Mouse (Mus musculus): ENCODE measurements at regions not wholly inside any gene's neighbourhood (a gene's known extent, or its start where the extent isn't known, plus 50 kb on each side); places are given as distances from the start of the nearest gene placed in this dataset.

- DNase-seq (ENCODE audit: low spot score in 2 of 2) = no peak
Observed at GRCm38 (mm10) chr6:141027353-141027752, 221.7 kb upstream of the Pde3a start.

GRCm38 (mm10) chr6:141027787-141028186 is 221.3 kb upstream of the Pde3a start:
- DNase-seq (ENCODE audit: low spot score in 2 of 2) = no peak

GRCm38 (mm10) chr6:141034824-141035223 is 214.2 kb upstream of the Pde3a start:
- no peak for DNase-seq (ENCODE audit: low spot score in 2 of 2)

- no peak for DNase-seq (ENCODE audit: low spot score in 2 of 2)
Observed at GRCm38 (mm10) chr6:141041358-141041757, 207.7 kb upstream of the Pde3a start.

- DNase-seq (ENCODE audit: low spot score in 2 of 2) = no peak
Observed at GRCm38 (mm10) chr6:141041781-141042625, 207.1 kb upstream of the Pde3a start.

- no peak for DNase-seq (ENCODE audit: low spot score in 2 of 2)
Observed at GRCm38 (mm10) chr6:141048271-141048670, 200.8 kb upstream of the Pde3a start.

GRCm38 (mm10) chr6:141050038-141050684 is 198.9 kb upstream of the Pde3a start:
- DNase-seq (ENCODE audit: low spot score in 2 of 2) = no peak

- DNase-seq (ENCODE audit: low spot score in 2 of 2) = no peak
Observed at GRCm38 (mm10) chr6:141054026-141054425, 195.0 kb upstream of the Pde3a start.

- no peak for DNase-seq (ENCODE audit: low spot score in 2 of 2)
Observed at GRCm38 (mm10) chr6:141059250-141059916, 189.7 kb upstream of the Pde3a start.

- DNase-seq (ENCODE audit: low spot score in 2 of 2) = no peak
Observed at GRCm38 (mm10) chr6:141065724-141066123, 183.3 kb upstream of the Pde3a start.

- DNase-seq (ENCODE audit: low spot score in 2 of 2) = no peak
Observed at GRCm38 (mm10) chr6:141068861-141069467, 180.1 kb upstream of the Pde3a start.

- no peak for DNase-seq (ENCODE audit: low spot score in 2 of 2)
Observed at GRCm38 (mm10) chr6:141069896-141070295, 179.2 kb upstream of the Pde3a start.

- no peak for DNase-seq (ENCODE audit: low spot score in 2 of 2)
Observed at GRCm38 (mm10) chr6:141071507-141071906, 177.6 kb upstream of the Pde3a start.

GRCm38 (mm10) chr6:141091076-141091780 is 157.8 kb upstream of the Pde3a start:
- DNase-seq (ENCODE audit: low spot score in 2 of 2) = no peak

GRCm38 (mm10) chr6:141091781-141092140 is 157.3 kb upstream of the Pde3a start:
- no peak for DNase-seq (ENCODE audit: low spot score in 2 of 2)

GRCm38 (mm10) chr6:141097338-141098122 is 151.5 kb upstream of the Pde3a start:
- no peak for DNase-seq (ENCODE audit: low spot score in 2 of 2)

- DNase-seq (ENCODE audit: low spot score in 2 of 2) = no peak
Observed at GRCm38 (mm10) chr6:141118287-141118686, 130.8 kb upstream of the Pde3a start.

GRCm38 (mm10) chr6:141126614-141127396 is 122.3 kb upstream of the Pde3a start:
- DNase-seq (ENCODE audit: low spot score in 2 of 2) = no peak

- no peak for DNase-seq (ENCODE audit: low spot score in 2 of 2)
Observed at GRCm38 (mm10) chr6:141129596-141129995, 119.5 kb upstream of the Pde3a start.

GRCm38 (mm10) chr6:141134176-141134575 is 114.9 kb upstream of the Pde3a start:
- DNase-seq (ENCODE audit: low spot score in 2 of 2) = no peak
